25 mouse cellular contexts compared by ENCODE assay signal in genomic region chr1:74277041-74277440, GRCm38 (mm10). TPM values are rescaled to one million over a fixed set of nuclear protein-coding genes. Genes with fewer than 3 reads are reported as not detected.
DNase-seq lines count a peak whose midpoint lies in the region; ATAC-seq and TF ChIP-seq lines count a peak whose summit lies in the region.
"Had no signal": no experiment of that assay in that cellular context is flagged by ENCODE, and none has a peak within 500 bp of the region (broad histone marks: within the 10 kb centered on the region; RNA-seq: fewer than 3 reads in every experiment).

No protein-coding gene starts in this region.

- no peak overlapping the region for H3K27ac ChIP-seq in heart, embryonic 14.5 days (replicated peaks in 1 of 2; ENCODE audit: control insufficient read depth in 1 of 2, insufficient read depth in 1 of 2, low read depth in 2 of 2, low read length in 2 of 2)
- no peak overlapping the region for H3K27ac ChIP-seq in kidney, postnatal 0 days
- H3K27ac ChIP-seq in stomach, embryonic 15.5 days = no peak overlapping the region
- H3K27ac ChIP-seq: embryonic facial prominence, embryonic 12.5 days; forebrain, embryonic 12.5 days; heart, embryonic 15.5 days; hindbrain, embryonic 15.5 days had no signal

- TF ChIP-seq CTCF in kidney, postnatal 0 days (IDR thresholded peaks at IDR 0.05; ENCODE audit: low read depth) = no peak

- no peaks in the 10 kb centered on the region for H3K27me3 ChIP-seq in heart, embryonic 14.5 days (ENCODE audit: control insufficient read depth, insufficient read depth, low read length)
- H3K27me3 ChIP-seq in kidney, postnatal 0 days (ENCODE audit: insufficient read depth, low read length) = no peaks in the 10 kb centered on the region
- no peaks in the 10 kb centered on the region for H3K27me3 ChIP-seq in stomach, embryonic 15.5 days (replicated peaks)
- H3K27me3 ChIP-seq: CH12.LX; embryonic facial prominence, embryonic 12.5 days; forebrain, embryonic 12.5 days; heart, embryonic 15.5 days; hindbrain, embryonic 15.5 days; Patski had no signal

- intact Hi-C loops in heart, postnatal 36 days (cut with DNase I) = no loop called here

- 0 out of 2 replicates have a peak, but pooled peaks have one; percentile 10 for ATAC-seq in heart, embryonic 14.5 days (ENCODE audit: insufficient number of reproducible peaks, insufficient read depth, low FRiP score, low read depth)
- ATAC-seq in kidney, postnatal 0 days (replicated peaks; ENCODE audit: low FRiP score, low read depth) = 0 out of 2 replicates have a peak, but pooled peaks have one; percentile 11
- ATAC-seq in stomach, embryonic 15.5 days (ENCODE audit: insufficient read depth, low FRiP score, low read depth) = no peak
- ATAC-seq: activated CD4-positive, CD25-positive, alpha-beta regulatory T cell, adult 4 months; forebrain, embryonic 16.5 days had no signal

- H3K4me3 ChIP-seq in heart, embryonic 14.5 days (ENCODE audit: control insufficient read depth in 1 of 2, insufficient read depth in 1 of 2, low read depth in 1 of 2, low read length in 2 of 2) = no peak overlapping the region
- H3K4me3 ChIP-seq in kidney, postnatal 0 days (replicated peaks; ENCODE audit: low read depth, low read length) = no peak overlapping the region
- H3K4me3 ChIP-seq in stomach, embryonic 15.5 days (replicated peaks) = no peak overlapping the region
- H3K4me3 ChIP-seq: embryonic facial prominence, embryonic 12.5 days; forebrain, embryonic 12.5 days; heart, embryonic 15.5 days; hindbrain, embryonic 15.5 days had no signal

- peaks cover 34% of the 10 kb centered on the region for H3K36me3 ChIP-seq in heart, embryonic 14.5 days (ENCODE audit: control insufficient read depth, insufficient read depth, low read length)
- H3K36me3 ChIP-seq in kidney, postnatal 0 days (ENCODE audit: insufficient read depth, low read length) = peaks cover 30% of the 10 kb centered on the region; the same call in 1 of the 2 replicates
- H3K36me3 ChIP-seq in stomach, embryonic 15.5 days = peaks cover 35% of the 10 kb centered on the region

- peaks cover 23 to 35% of the 10 kb centered on the region in 2 experiments for H3K4me1 ChIP-seq in heart, embryonic 14.5 days (ENCODE audit: control insufficient read depth in 2 of 2, insufficient read depth in 2 of 2, low read length in 2 of 2)
- peaks cover 21% of the 10 kb centered on the region; the same call in 1 of the 2 replicates for H3K4me1 ChIP-seq in kidney, postnatal 0 days (replicated peaks; ENCODE audit: insufficient read depth, low read length)
- H3K4me1 ChIP-seq in stomach, embryonic 15.5 days = peaks cover 32% of the 10 kb centered on the region; the same call in 1 of the 2 replicates
- H3K4me1 ChIP-seq: forebrain, embryonic 12.5 days had no signal

- DNase-seq in heart, postnatal 36 days = no peak
- DNase-seq in kidney, postnatal 0 days (ENCODE audit: low spot score) = no peak
- DNase-seq in kidney, adult 9 months = no peak
- peak; percentile 3 for DNase-seq in right cerebral cortex, postnatal 14 days
- no peak for DNase-seq in right cerebral cortex, postnatal 4 days
- DNase-seq: adrenal gland, postnatal 14 days; cerebellum, adult 11-12 months; cerebellum, adult 9-10 months; cerebellum, postnatal 25 days; gastrocnemius, postnatal 14 days had no signal

- WGBS in heart, embryonic 14.5 days = 69% methylated on average over 6 of the region's 6 CpGs
- WGBS in kidney, postnatal 0 days = 59% methylated on average over 6 of the region's 6 CpGs
- 57% methylated on average over 6 of the region's 6 CpGs for WGBS in stomach, embryonic 15.5 days

- H3K4me2 ChIP-seq in heart, embryonic 14.5 days (ENCODE audit: low read length) = no peak overlapping the region
- H3K4me2 ChIP-seq in kidney, postnatal 0 days (ENCODE audit: low read length) = no peak overlapping the region
- H3K4me2 ChIP-seq in stomach, embryonic 15.5 days = peak overlapping the region; percentile 16; the same call in 1 of the 2 replicates
- H3K4me2 ChIP-seq: embryonic facial prominence, embryonic 12.5 days; forebrain, embryonic 12.5 days; heart, embryonic 15.5 days; hindbrain, embryonic 15.5 days had no signal

- no peaks in the 10 kb centered on the region for H3K9me3 ChIP-seq in heart, embryonic 14.5 days (ENCODE audit: control insufficient read depth, low read length)
- no peaks in the 10 kb centered on the region for H3K9me3 ChIP-seq in kidney, postnatal 0 days (replicated peaks; ENCODE audit: low read length)
- H3K9me3 ChIP-seq in stomach, embryonic 15.5 days = no peaks in the 10 kb centered on the region
- H3K9me3 ChIP-seq: embryonic facial prominence, embryonic 12.5 days; forebrain, embryonic 12.5 days; heart, embryonic 15.5 days; hindbrain, embryonic 15.5 days had no signal

- no peak overlapping the region for H3K9ac ChIP-seq in heart, embryonic 14.5 days (ENCODE audit: low read length)
- H3K9ac ChIP-seq in kidney, postnatal 0 days (ENCODE audit: low read depth, low read length) = no peak overlapping the region
- no peak overlapping the region for H3K9ac ChIP-seq in stomach, embryonic 15.5 days
- H3K9ac ChIP-seq: embryonic facial prominence, embryonic 12.5 days; forebrain, embryonic 12.5 days; heart, embryonic 15.5 days; hindbrain, embryonic 15.5 days had no signal

RNA-seq across cellular contexts. Expression of gene Gpbar1, which starts 1.3 kb away (rescaled TPM):
- polyA plus RNA-seq in heart, embryonic 14.5 days (2014; fragmentation: Nextera tagmentation; extraction: Ambion mirVana) = 0.57 and 0.69 TPM in 2 replicates
- total RNA-seq in heart, postnatal 36 days (2021) = not detected
- 1.0 and 1.7 TPM in 2 replicates for polyA plus RNA-seq in kidney, postnatal 0 days (2015; fragmentation: Nextera tagmentation; extraction: Ambion mirVana)
- 1.1 and 1.3 TPM in 2 replicates for polyA plus RNA-seq in stomach, embryonic 15.5 days (2015; fragmentation: Nextera tagmentation; extraction: Ambion mirVana)
- total RNA-seq: adrenal gland, adult 18-20 months; adrenal gland, postnatal 14 days; CH12.LX; gastrocnemius, adult 18-20 months; gastrocnemius, postnatal 14 days; heart, postnatal 25 days had no signal
- polyA plus RNA-seq: cortical plate, adult 2 months; embryonic facial prominence, embryonic 12.5 days; hindbrain, embryonic 11.5 days; hindbrain, embryonic 15.5 days had no signal

RNA-seq across cellular contexts. Expression of gene Aamp, which starts 7.5 kb away (rescaled TPM):
- polyA plus RNA-seq in heart, embryonic 14.5 days (2014; fragmentation: Nextera tagmentation; extraction: Ambion mirVana) = 180 and 187 TPM in 2 replicates
- total RNA-seq in heart, postnatal 36 days (2021) = 100 to 1,000 TPM; 102 to 104 TPM
- polyA plus RNA-seq in kidney, postnatal 0 days (2015; fragmentation: Nextera tagmentation; extraction: Ambion mirVana) = 248 and 264 TPM in 2 replicates
- polyA plus RNA-seq in stomach, embryonic 15.5 days (2015; fragmentation: Nextera tagmentation; extraction: Ambion mirVana) = 229 and 235 TPM in 2 replicates

RNA-seq across cellular contexts. Expression of gene Pnkd, which starts 7.7 kb away (rescaled TPM):
- 320 and 338 TPM in 2 replicates for polyA plus RNA-seq in heart, embryonic 14.5 days (2014; fragmentation: Nextera tagmentation; extraction: Ambion mirVana)
- total RNA-seq in heart, postnatal 36 days (2021) = 100 to 1,000 TPM; 145 to 159 TPM
- 162 and 169 TPM in 2 replicates for polyA plus RNA-seq in kidney, postnatal 0 days (2015; fragmentation: Nextera tagmentation; extraction: Ambion mirVana)
- polyA plus RNA-seq in stomach, embryonic 15.5 days (2015; fragmentation: Nextera tagmentation; extraction: Ambion mirVana) = 117 and 124 TPM in 2 replicates

RNA-seq across cellular contexts. Expression of gene Tmbim1, which starts 28.4 kb away (rescaled TPM):
- 39.1 and 40.5 TPM in 2 replicates for polyA plus RNA-seq in heart, embryonic 14.5 days (2014; fragmentation: Nextera tagmentation; extraction: Ambion mirVana)
- total RNA-seq in heart, postnatal 36 days (2021) = 10 to 100 TPM; 45.8 to 50.5 TPM
- polyA plus RNA-seq in kidney, postnatal 0 days (2015; fragmentation: Nextera tagmentation; extraction: Ambion mirVana) = 27.8 and 30.8 TPM in 2 replicates
- 68.3 and 73.4 TPM in 2 replicates for polyA plus RNA-seq in stomach, embryonic 15.5 days (2015; fragmentation: Nextera tagmentation; extraction: Ambion mirVana)

RNA-seq across cellular contexts. Expression of gene Arpc2, which starts 41.2 kb away (rescaled TPM):
- 351 and 359 TPM in 2 replicates for polyA plus RNA-seq in heart, embryonic 14.5 days (2014; fragmentation: Nextera tagmentation; extraction: Ambion mirVana)
- 100 to 1,000 TPM; 135 to 140 TPM for total RNA-seq in heart, postnatal 36 days (2021)
- 487 TPM in 2 replicates for polyA plus RNA-seq in kidney, postnatal 0 days (2015; fragmentation: Nextera tagmentation; extraction: Ambion mirVana)
- polyA plus RNA-seq in stomach, embryonic 15.5 days (2015; fragmentation: Nextera tagmentation; extraction: Ambion mirVana) = 493 and 505 TPM in 2 replicates
